Mouse (Mus musculus) testis, adult 2 months (tissue): ENCODE data around the gene Gm10842. TPM values are rescaled to one million over a fixed set of nuclear protein-coding genes. Genes with fewer than 3 reads are reported as not detected.

Experiments used
- H3K27ac ChIP-seq: fragments of 200-500 bp; 2 replicates; pipeline ENCODE4 v1.5.1; 2012; ENCODE audit warnings: low read depth, low read length; ENCODE audit not compliant: control insufficient read depth, insufficient read depth
- H3K27me3 ChIP-seq: fragments of 200-500 bp; 2 replicates; pipeline ENCODE4 v1.6.1; 2012; ENCODE audit warnings: mild to moderate bottlenecking, low read length, moderate library complexity; ENCODE audit not compliant: control insufficient read depth, insufficient read depth
- H3K36me3 ChIP-seq: fragments of 200-500 bp; 2 replicates; pipeline ENCODE4 v1.6.1; 2012; ENCODE audit warnings: mild to moderate bottlenecking, low read length; ENCODE audit not compliant: control insufficient read depth, insufficient read depth
- H3K4me1 ChIP-seq: fragments of 200-500 bp; 2 replicates; pipeline ENCODE4 v1.6.1; 2012; ENCODE audit warnings: low read length; ENCODE audit not compliant: control insufficient read depth, insufficient read depth
- H3K4me3 ChIP-seq: fragments of 200-500 bp; 2 replicates; pipeline ENCODE4 v1.5.1; 2012; ENCODE audit warnings: low read depth, mild to moderate bottlenecking, low read length, moderate library complexity, mixed read lengths; ENCODE audit not compliant: control insufficient read depth
- CTCF ChIP-seq: fragments of 200-500 bp; IDR thresholded peaks from 2 replicates; pipeline ENCODE4 v1.5.1; 2012; ENCODE audit warnings: low read depth, mild to moderate bottlenecking, inconsistent platforms, low read length, moderate library complexity; ENCODE audit not compliant: control insufficient read depth, insufficient read depth, insufficient replicate concordance
- POLR2A ChIP-seq: fragments of 200-500 bp; IDR thresholded peaks from 2 replicates; pipeline ENCODE4 v1.6.1; 2012; ENCODE audit warnings: low read depth, mild to moderate bottlenecking, inconsistent platforms, low read length, moderate library complexity; ENCODE audit not compliant: control insufficient read depth
- polyA plus RNA-seq: library from polyadenylated mRNA; depleted of rRNA; stranded (reverse); fragments of >200 nt; gene quantifications from 2 replicates; pipeline ENCODE4 v1.2.3, GENCODE M21; 2012

Gene Gm10842
- polyA plus RNA-seq, 1 experiment = not detected

DNA sequence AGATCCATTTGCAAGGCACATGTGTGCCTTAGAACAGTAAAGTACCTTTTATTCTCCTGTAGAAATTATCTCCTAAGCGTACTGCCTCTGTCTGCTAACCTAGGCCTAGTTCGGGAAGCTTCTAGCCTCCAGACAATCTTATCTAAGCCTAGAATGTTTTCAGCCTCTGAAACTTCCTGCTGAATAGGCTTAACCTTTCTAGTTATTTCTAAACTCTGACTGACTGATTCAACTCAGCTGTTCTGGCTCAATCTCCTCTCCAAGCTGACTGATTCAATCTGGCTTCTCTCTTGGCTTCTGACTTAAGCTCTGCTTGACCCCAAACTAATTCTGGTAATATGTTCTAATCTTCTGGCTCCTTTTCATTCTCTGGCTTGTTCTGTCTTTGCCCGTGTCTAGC is 2.7 kb downstream of the Gm10842 start:
- Histone ChIP-seq H3K27ac (no peak overlapping the region), H3K4me1 (peaks cover 3% of the 10 kb centered on the region)
- no peak for TF ChIP-seq POLR2A
- TF ChIP-seq CTCF = no peak

DNA sequence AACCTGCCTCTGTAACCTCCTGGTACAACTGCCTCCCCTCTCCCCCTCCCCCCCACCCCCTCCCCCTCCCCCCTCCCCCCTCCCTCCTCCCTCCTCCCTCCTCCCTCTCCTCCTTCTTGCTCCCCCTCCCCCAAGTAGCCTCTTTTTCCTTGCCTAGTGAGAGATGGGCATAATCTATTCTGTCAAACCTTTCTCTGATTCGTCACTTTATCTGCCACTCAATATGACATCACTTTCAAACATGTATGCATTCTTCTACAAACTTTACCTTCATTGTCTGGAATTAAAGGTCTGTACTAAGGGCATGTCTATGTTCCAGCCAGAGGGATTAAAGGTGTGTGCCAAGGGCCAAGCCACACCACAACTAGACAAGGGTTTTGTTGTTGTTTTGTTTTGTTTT is 3.1 kb downstream of the Gm10842 start:
- no peaks in the 10 kb centered on the region for H3K27me3 ChIP-seq
- H3K4me3 ChIP-seq = no peak overlapping the region
- H3K27ac ChIP-seq = no peak overlapping the region
- no peaks in the 10 kb centered on the region for H3K36me3 ChIP-seq
- TF ChIP-seq POLR2A = no peak
- no peak for TF ChIP-seq CTCF
- peaks cover 3% of the 10 kb centered on the region for H3K4me1 ChIP-seq

More for the DNA sequence above, 2.7 kb downstream of the Gm10842 start:
- no peaks in the 10 kb centered on the region for H3K27me3 ChIP-seq
- no peak overlapping the region for H3K4me3 ChIP-seq
- no peaks in the 10 kb centered on the region for H3K36me3 ChIP-seq

DNA sequence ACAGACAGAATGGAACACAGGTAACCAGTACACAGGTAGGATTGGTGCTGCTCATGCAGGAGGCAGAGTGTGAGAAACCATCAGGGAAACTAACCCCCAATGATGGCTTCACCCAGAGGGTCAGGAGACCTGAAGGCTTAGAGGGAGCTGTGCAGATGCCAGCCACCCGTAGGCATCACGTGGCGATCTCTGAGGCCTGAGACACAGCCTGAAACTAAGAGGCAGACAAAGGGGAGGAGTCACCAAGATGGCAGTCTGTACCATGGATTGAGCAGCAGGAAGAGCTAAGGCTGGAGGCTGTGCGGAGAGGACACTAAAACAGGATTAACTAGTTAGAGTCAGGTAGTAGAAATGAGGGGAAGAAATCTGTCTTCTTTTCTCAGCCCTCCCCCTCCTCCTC is 4.0 kb downstream of the Gm10842 start:
- Histone ChIP-seq H3K36me3 (no peaks in the 10 kb centered on the region), H3K27me3 (no peaks in the 10 kb centered on the region), H3K4me1 (peaks cover 3% of the 10 kb centered on the region), H3K4me3 (no peak overlapping the region), H3K27ac (no peak overlapping the region)
- TF ChIP-seq CTCF (no peak), POLR2A (no peak)

DNA sequence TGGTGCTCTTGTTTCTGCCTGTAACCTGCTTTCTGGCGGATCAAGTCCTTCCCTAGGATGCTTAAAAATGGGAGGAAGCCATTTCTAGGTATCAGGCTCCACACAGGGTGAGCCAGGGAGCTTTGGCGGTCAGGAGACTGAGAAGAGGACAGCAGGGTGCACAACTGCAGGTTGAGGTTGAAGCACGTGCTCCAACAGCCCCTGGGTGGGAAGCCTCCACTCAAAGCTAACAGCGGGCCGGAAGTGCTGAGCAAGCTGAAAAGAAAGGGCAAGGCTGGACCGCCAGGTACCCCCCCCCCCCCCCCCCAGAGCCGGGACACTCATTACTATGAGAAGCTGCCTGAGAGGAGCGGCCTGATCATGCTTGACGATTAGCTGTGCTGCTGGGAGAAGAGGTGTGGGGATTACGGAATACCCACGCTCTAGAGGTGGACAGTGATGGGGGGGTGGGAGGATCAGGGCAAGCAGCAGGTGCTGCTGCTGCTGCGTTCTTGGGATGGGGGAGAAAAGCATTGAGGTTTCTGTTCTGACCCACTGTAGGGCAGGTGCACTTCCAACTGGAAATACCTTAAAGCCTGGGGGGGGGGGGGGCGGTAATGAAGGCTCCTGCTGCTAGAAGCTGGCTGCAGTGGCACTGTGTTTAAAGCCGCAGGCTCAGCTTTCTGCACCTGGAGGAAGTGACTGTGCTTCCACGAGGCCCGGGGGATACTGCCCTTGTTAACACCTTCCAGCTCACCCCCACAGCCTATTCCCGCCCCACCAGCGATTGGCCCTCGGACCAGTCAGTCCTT is 4.7 kb downstream of the Gm10842 start:
- Histone ChIP-seq H3K4me3 (peak overlapping the region; percentile 17), H3K27ac (no peak overlapping the region), H3K4me1 (peaks cover 8% of the 10 kb centered on the region), H3K27me3 (no peaks in the 10 kb centered on the region), H3K36me3 (no peaks in the 10 kb centered on the region)
- no peak for TF ChIP-seq CTCF
- TF ChIP-seq POLR2A = no peak

DNA sequence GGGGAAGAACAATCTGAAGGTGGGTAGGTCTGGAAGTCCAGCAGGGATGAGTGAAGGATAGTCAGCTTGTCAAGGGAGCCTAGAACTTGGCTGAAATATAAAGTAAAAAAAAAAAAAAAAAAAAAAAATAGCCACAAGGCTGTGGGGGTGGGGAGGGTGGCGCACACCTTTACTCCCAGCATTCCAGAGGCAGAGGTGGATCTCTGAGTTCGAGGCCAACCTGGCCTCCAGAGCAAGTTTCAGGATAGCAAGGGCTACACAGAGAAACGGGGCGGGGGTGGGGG is 5.3 kb downstream of the Gm10842 start:
- H3K27ac ChIP-seq = no peak overlapping the region
- H3K4me3 ChIP-seq = peak overlapping the region; percentile 17
- no peaks in the 10 kb centered on the region for H3K36me3 ChIP-seq
- no peak for TF ChIP-seq CTCF
- no peak for TF ChIP-seq POLR2A
- no peaks in the 10 kb centered on the region for H3K27me3 ChIP-seq
- peaks cover 8% of the 10 kb centered on the region for H3K4me1 ChIP-seq

DNA sequence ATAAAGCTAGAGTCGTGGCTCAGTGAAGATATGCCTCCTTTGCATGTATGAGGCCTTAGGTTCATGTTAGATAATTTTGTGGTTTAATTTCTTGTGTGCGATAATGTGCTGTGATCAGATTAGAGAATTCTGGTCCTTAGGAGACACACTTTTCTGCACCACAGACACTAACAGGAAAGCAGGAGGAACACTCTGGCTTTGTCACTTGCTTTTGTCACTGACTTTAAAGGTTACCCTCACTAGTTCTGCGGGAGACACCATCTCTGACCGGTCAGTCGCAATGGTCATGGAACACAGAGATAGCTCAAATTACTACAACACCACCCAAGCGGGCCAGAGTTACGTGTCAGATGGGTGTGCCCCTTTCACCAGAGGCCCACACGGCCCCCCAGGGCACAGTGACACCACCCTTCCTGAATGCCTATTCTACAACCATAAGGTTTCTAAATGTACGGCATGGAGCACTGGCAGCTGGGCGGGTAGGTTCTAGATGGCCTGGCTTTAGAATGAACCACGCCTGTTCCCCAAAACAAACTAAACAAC is 5.7 kb downstream of the Gm10842 start:
- H3K36me3 ChIP-seq = no peaks in the 10 kb centered on the region
- H3K4me3 ChIP-seq = no peak overlapping the region
- TF ChIP-seq CTCF = no peak
- no peaks in the 10 kb centered on the region for H3K27me3 ChIP-seq
- no peak overlapping the region for H3K27ac ChIP-seq
- H3K4me1 ChIP-seq = peaks cover 8% of the 10 kb centered on the region

DNA sequence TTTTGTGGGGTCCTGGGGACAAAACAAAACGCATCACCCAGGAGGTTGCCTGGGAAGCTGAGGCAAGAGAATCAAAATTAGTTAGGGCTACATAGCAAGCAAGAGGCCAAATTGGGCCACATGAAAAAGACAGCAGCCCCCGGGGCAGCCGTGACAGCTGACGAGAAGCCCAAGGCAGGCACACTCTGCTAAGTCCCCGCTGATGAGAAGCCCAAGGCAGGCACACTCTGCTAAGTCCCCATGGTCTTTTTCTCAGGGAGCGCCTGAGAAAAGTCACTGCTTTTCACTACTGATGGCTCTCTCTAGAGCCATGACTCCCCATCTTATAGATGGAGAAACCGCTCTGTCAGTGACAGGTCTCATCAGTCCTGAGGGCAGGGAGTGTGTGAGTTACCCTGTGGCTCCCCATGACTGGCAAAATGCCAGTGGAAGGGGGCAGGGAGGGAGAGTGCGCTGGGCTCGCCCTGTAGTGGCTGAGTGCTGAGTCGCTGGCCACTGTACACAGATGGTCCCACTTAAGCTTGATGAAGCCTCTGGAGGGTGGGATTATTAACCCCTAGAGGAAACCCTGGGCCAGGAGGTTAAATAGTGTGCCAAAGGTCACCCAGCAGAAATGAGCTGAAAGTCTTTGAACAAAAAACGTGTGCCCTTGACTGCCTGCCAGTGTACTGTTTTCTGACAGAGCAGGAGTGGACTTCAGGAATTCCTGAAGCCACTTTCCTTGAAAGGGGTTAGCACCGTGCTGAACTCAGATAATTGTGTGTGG is 6.6 kb downstream of the Gm10842 start:
- H3K36me3 ChIP-seq = no peaks in the 10 kb centered on the region
- no peaks in the 10 kb centered on the region for H3K27me3 ChIP-seq
- peaks cover 8% of the 10 kb centered on the region for H3K4me1 ChIP-seq
- TF ChIP-seq POLR2A = no peak
- no peak for TF ChIP-seq CTCF
- H3K4me3 ChIP-seq = no peak overlapping the region
- no peak overlapping the region for H3K27ac ChIP-seq

DNA sequence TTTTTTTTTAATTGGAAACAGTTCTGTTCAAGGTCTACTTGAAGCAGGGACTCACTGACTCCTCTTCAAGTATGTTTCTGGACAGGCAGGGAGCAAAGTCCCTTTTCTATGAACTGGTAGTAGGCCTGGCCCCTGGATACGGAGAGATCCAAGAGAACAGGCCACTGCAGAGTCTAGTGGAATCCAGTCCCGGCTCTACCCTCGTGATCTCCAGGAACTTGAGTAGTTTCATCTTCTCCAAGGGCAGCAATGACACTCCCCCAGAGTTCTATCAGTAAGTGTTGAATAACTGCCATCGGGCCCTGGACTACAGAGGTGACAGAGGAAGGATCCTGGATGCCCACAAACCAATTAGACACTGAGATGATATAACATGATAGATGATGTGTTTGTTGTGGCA is 9.2 kb downstream of the Gm10842 start:
- Histone ChIP-seq H3K4me3 (no peak overlapping the region), H3K27me3 (no peaks in the 10 kb centered on the region), H3K36me3 (no peaks in the 10 kb centered on the region), H3K27ac (no peak overlapping the region), H3K4me1 (peaks cover 8% of the 10 kb centered on the region)
- TF ChIP-seq CTCF = no peak
- no peak for TF ChIP-seq POLR2A
